Mouse (Mus musculus): ENCODE results near the gene Max. TPM values are rescaled to one million over a fixed set of nuclear protein-coding genes. Genes with fewer than 3 reads are reported as not detected.

Gene Max
- polyA plus RNA-seq, 1 experiment: 49.5 TPM

- H3K4me1 ChIP-seq (ENCODE audit: control insufficient read depth, insufficient read depth, low read length): peaks cover 3% of the 10 kb centered on the region; the same call in 1 of the 2 replicates
- no peak overlapping the region for H3K4me3 ChIP-seq (ENCODE audit: insufficient read depth, low read length)
- H3K27ac ChIP-seq (ENCODE audit: insufficient read depth, low read length): no peak overlapping the region
- no peak for TF ChIP-seq POLR2A (IDR thresholded peaks at IDR 0.05; ENCODE audit: extremely low read depth, insufficient read depth, low read length)
- no peak for TF ChIP-seq CTCF (IDR thresholded peaks at IDR 0.05; ENCODE audit: extremely low read depth, insufficient read depth, low read length)
Measured at GRCm38 (mm10) chr12:76895777-76896176, 66.2 kb downstream of the Max start.

- TF ChIP-seq CTCF (IDR thresholded peaks at IDR 0.05; ENCODE audit: extremely low read depth, insufficient read depth, low read length) (no peak), POLR2A (IDR thresholded peaks at IDR 0.05; ENCODE audit: extremely low read depth, insufficient read depth, low read length) (no peak)
- peaks cover 3% of the 10 kb centered on the region; the same call in 1 of the 2 replicates for H3K4me1 ChIP-seq (ENCODE audit: control insufficient read depth, insufficient read depth, low read length)
- no peak overlapping the region for H3K27ac ChIP-seq (ENCODE audit: insufficient read depth, low read length)
- no peak overlapping the region for H3K4me3 ChIP-seq (ENCODE audit: insufficient read depth, low read length)
Measured at GRCm38 (mm10) chr12:76894792-76895559, 67.0 kb downstream of the Max start.

GRCm38 (mm10) chr12:76892910-76893695, 68.9 kb downstream of the Max start:
- peaks cover 3% of the 10 kb centered on the region; the same call in 1 of the 2 replicates for H3K4me1 ChIP-seq (ENCODE audit: control insufficient read depth, insufficient read depth, low read length)
- TF ChIP-seq POLR2A (IDR thresholded peaks at IDR 0.05; ENCODE audit: extremely low read depth, insufficient read depth, low read length): no peak
- no peak overlapping the region for H3K27ac ChIP-seq (ENCODE audit: insufficient read depth, low read length)
- no peak overlapping the region for H3K4me3 ChIP-seq (ENCODE audit: insufficient read depth, low read length)

GRCm38 (mm10) chr12:76891160-76891559, 70.8 kb downstream of the Max start:
- peaks cover 3% of the 10 kb centered on the region; the same call in 1 of the 2 replicates for H3K4me1 ChIP-seq (ENCODE audit: control insufficient read depth, insufficient read depth, low read length)
- H3K27ac ChIP-seq (ENCODE audit: insufficient read depth, low read length): no peak overlapping the region
- no peak for TF ChIP-seq POLR2A (IDR thresholded peaks at IDR 0.05; ENCODE audit: extremely low read depth, insufficient read depth, low read length)
- no peak for TF ChIP-seq CTCF (IDR thresholded peaks at IDR 0.05; ENCODE audit: extremely low read depth, insufficient read depth, low read length)
- no peak overlapping the region for H3K4me3 ChIP-seq (ENCODE audit: insufficient read depth, low read length)

- Histone ChIP-seq H3K27ac (ENCODE audit: insufficient read depth, low read length) (no peak overlapping the region), H3K4me3 (ENCODE audit: insufficient read depth, low read length) (no peak overlapping the region), H3K4me1 (ENCODE audit: control insufficient read depth, insufficient read depth, low read length) (no peaks in the 10 kb centered on the region)
- TF ChIP-seq POLR2A (IDR thresholded peaks at IDR 0.05; ENCODE audit: extremely low read depth, insufficient read depth, low read length): no peak
- TF ChIP-seq CTCF (IDR thresholded peaks at IDR 0.05; ENCODE audit: extremely low read depth, insufficient read depth, low read length): no peak
Measured at GRCm38 (mm10) chr12:76889404-76890184, 72.4 kb downstream of the Max start.

GRCm38 (mm10) chr12:76887941-76888340, 74.1 kb downstream of the Max start:
- TF ChIP-seq CTCF (IDR thresholded peaks at IDR 0.05; ENCODE audit: extremely low read depth, insufficient read depth, low read length) (no peak), POLR2A (IDR thresholded peaks at IDR 0.05; ENCODE audit: extremely low read depth, insufficient read depth, low read length) (no peak)
- Histone ChIP-seq H3K4me3 (ENCODE audit: insufficient read depth, low read length) (no peak overlapping the region), H3K4me1 (ENCODE audit: control insufficient read depth, insufficient read depth, low read length) (no peaks in the 10 kb centered on the region), H3K27ac (ENCODE audit: insufficient read depth, low read length) (no peak overlapping the region)

Other genes with a start within 250 kb of the Max start
- gene Churc1, start 196.7 kb downstream of the Max start, polyA plus RNA-seq (2012; rRNA removed): 96.2 and 101 TPM in 2 replicates
- gene Fntb, start 196.6 kb downstream of the Max start, polyA plus RNA-seq (2012; rRNA removed): 31.7 and 32.4 TPM in 2 replicates
- gene Gpx2, start 166.6 kb downstream of the Max start, polyA plus RNA-seq (2012; rRNA removed): 0.13 and 0.38 TPM in 2 replicates
- gene Rab15, start 139.3 kb downstream of the Max start, polyA plus RNA-seq (2012; rRNA removed): 224 and 229 TPM in 2 replicates

All from cortical plate, adult 2 months (tissue).